Mouse (Mus musculus) MEL (cell line): Measurements from ENCODE around the gene Cfap36. TPM values are rescaled to one million over a fixed set of nuclear protein-coding genes. Genes with fewer than 3 reads are reported as not detected.
A peak's percentile ranks its signal among the peaks of the same experiment; 100 is the strongest.

Experiments used
- DNase-seq: peaks from one replicate; pipeline ENCODE4 v3.0.0; 2011; ENCODE audit warnings: low read depth, low spot score
- H3K27ac ChIP-seq: 2 replicates; pipeline ENCODE4 v1.5.1; 2012; ENCODE audit warnings: low read depth, mild to moderate bottlenecking, control low read depth, low read length, moderate library complexity; ENCODE audit not compliant: control insufficient read depth
- H3K27me3 ChIP-seq, 2 experiments: fragments of 150-350 bp in 1 of 2; sonication (generic) in 1 of 2; 2 replicates each; pipeline ENCODE4 v1.6.1; 2012; ENCODE audit warnings: low read length in 2 of 2, mild to moderate bottlenecking in 2 of 2, improper control_type of control experiment in 1 of 2, moderate library complexity in 1 of 2; ENCODE audit not compliant: insufficient read depth in 2 of 2, control insufficient read depth in 1 of 2
- H3K36me3 ChIP-seq, 2 experiments: 2 replicates each; pipeline ENCODE4 v1.6.1; 2012 to 2014; ENCODE audit warnings: low read length in 2 of 2, improper control_type of control experiment in 1 of 2, inconsistent platforms in 1 of 2, mild to moderate bottlenecking in 1 of 2; ENCODE audit not compliant: insufficient read depth in 2 of 2, control insufficient read depth in 1 of 2
- H3K4me1 ChIP-seq, 2 experiments: fragments of 150-350 bp in 1 of 2; sonication (generic) in 1 of 2; 2 replicates each; pipeline ENCODE4 v1.6.1; 2012; ENCODE audit warnings: low read length in 2 of 2, improper control_type of control experiment in 1 of 2, mild to moderate bottlenecking in 1 of 2; ENCODE audit not compliant: insufficient read depth in 2 of 2, control insufficient read depth in 1 of 2
- H3K4me3 ChIP-seq, 2 experiments: fragments of 150-350 bp in 1 of 2; sonication (generic) in 1 of 2; 2 replicates each; pipeline ENCODE4 v1.5.1; 2012; ENCODE audit warnings: low read depth in 2 of 2, low read length in 2 of 2, mild to moderate bottlenecking in 2 of 2, moderate library complexity in 2 of 2, control low read depth in 1 of 2, improper control_type of control experiment in 1 of 2; ENCODE audit not compliant: control insufficient read depth in 1 of 2, insufficient read depth in 1 of 2
- H3K79me2 ChIP-seq: 2 replicates; pipeline ENCODE4 v1.6.1; 2012; ENCODE audit warnings: mild to moderate bottlenecking, low read length, moderate library complexity; ENCODE audit not compliant: control insufficient read depth, poor library complexity, insufficient read depth
- H3K9ac ChIP-seq: 2 replicates; pipeline ENCODE4 v1.6.1; 2012; ENCODE audit warnings: low read depth, mild to moderate bottlenecking, control low read depth, low read length, moderate library complexity; ENCODE audit not compliant: control insufficient read depth, poor library complexity, severe bottlenecking
- H3K9me3 ChIP-seq: fragments of 150-350 bp; sonication (generic); replicated peaks from 2 replicates; pipeline ENCODE4 v1.6.1; 2012; ENCODE audit warnings: mild to moderate bottlenecking, low read length, improper control_type of control experiment, moderate library complexity; ENCODE audit not compliant: insufficient read depth
- CHD2 ChIP-seq: IDR thresholded peaks from 2 replicates; pipeline ENCODE4 v1.6.1; 2011; ENCODE audit warnings: low read length, improper control_type of control experiment
- ELF1 ChIP-seq: IDR thresholded peaks from 2 replicates; pipeline ENCODE4 v1.6.1; 2014; ENCODE audit warnings: low read depth, mild to moderate bottlenecking, inconsistent platforms, low read length, improper control_type of control experiment, moderate library complexity
- EP300 ChIP-seq, 2 experiments: IDR thresholded peaks; 2 replicates each; pipeline ENCODE4 v1.6.1; 2011; ENCODE audit warnings: improper control_type of control experiment in 2 of 2, low read length in 2 of 2, low read depth in 1 of 2, mild to moderate bottlenecking in 1 of 2
- GABPA ChIP-seq: IDR thresholded peaks from 2 replicates; pipeline ENCODE4 v1.6.1; 2012; ENCODE audit warnings: low read depth, mild to moderate bottlenecking, inconsistent platforms, low read length, improper control_type of control experiment, moderate library complexity
- HCFC1 ChIP-seq: IDR thresholded peaks from 2 replicates; pipeline ENCODE4 v1.6.1; 2012; ENCODE audit warnings: low read depth, mild to moderate bottlenecking, inconsistent platforms, low read length, improper control_type of control experiment, moderate library complexity
- JUND ChIP-seq: IDR thresholded peaks from 2 replicates; pipeline ENCODE4 v1.6.1; 2011; ENCODE audit warnings: low read depth, mild to moderate bottlenecking, improper control_type of control experiment, low read length
- KAT2A ChIP-seq: conservative IDR thresholded peaks from 2 replicates; pipeline ENCODE4 v1.6.1; 2012; ENCODE audit warnings: low read depth, low read length, improper control_type of control experiment, inconsistent platforms
- NELFE ChIP-seq: IDR thresholded peaks from 2 replicates; pipeline ENCODE4 v1.6.1; 2011; ENCODE audit warnings: low read depth, low read length, improper control_type of control experiment
- POLR2AphosphoS2 ChIP-seq: IDR thresholded peaks from 2 replicates; pipeline ENCODE4 v1.6.1; 2011; ENCODE audit warnings: low read length, improper control_type of control experiment
- POLR2AphosphoS5 ChIP-seq: IDR thresholded peaks from 2 replicates; pipeline ENCODE4 v1.6.1; 2012; ENCODE audit warnings: low read depth, borderline replicate concordance, mild to moderate bottlenecking, inconsistent platforms, low read length, moderate library complexity, mixed read lengths
- RCOR1 ChIP-seq: IDR thresholded peaks from 2 replicates; pipeline ENCODE4 v1.6.1; 2012; ENCODE audit warnings: low read depth, mild to moderate bottlenecking, inconsistent platforms, low read length, improper control_type of control experiment
- SIN3A ChIP-seq: IDR thresholded peaks from 2 replicates; pipeline ENCODE4 v1.6.1; 2012; ENCODE audit warnings: low read length, improper control_type of control experiment, inconsistent platforms
- SMC3 ChIP-seq: IDR thresholded peaks from 2 replicates; pipeline ENCODE4 v1.6.1; 2011; ENCODE audit warnings: low read depth, low read length, improper control_type of control experiment
- TCF12 ChIP-seq: IDR thresholded peaks from 2 replicates; pipeline ENCODE4 v1.6.1; 2014; ENCODE audit warnings: low read depth, mild to moderate bottlenecking, inconsistent platforms, low read length, improper control_type of control experiment, moderate library complexity
- UBTF ChIP-seq: IDR thresholded peaks from 2 replicates; pipeline ENCODE4 v1.6.1; 2012; ENCODE audit warnings: low read depth, mild to moderate bottlenecking, inconsistent platforms, low read length, improper control_type of control experiment, moderate library complexity, borderline replicate concordance; ENCODE audit not compliant: insufficient read depth
- ZMIZ1 ChIP-seq: IDR thresholded peaks from 2 replicates; pipeline ENCODE4 v1.6.1; 2012; ENCODE audit warnings: low read depth, mild to moderate bottlenecking, inconsistent platforms, low read length, improper control_type of control experiment, moderate library complexity
- polyA plus RNA-seq, 2 experiments: library from polyadenylated mRNA; stranded (reverse) in 1 of 2; unstranded in 1 of 2; fragments of >175 nt in 1 of 2; fragments of >200 nt in 1 of 2; gene quantifications; 2 replicates each; pipeline versions ENCODE4 v1.2.1 to v1.2.4; 2012; ENCODE audit warnings: low replicate concordance in 2 of 2, low read depth in 1 of 2; ENCODE audit not compliant: insufficient read length in 2 of 2, insufficient read depth in 1 of 2, missing spikeins in 1 of 2
- total RNA-seq: library from RNA; depleted of rRNA; stranded (reverse); fragments of 300-350 nt; gene quantifications from 2 replicates; pipeline ENCODE4 v1.2.3, GENCODE M21; 2012

The Cfap36 gene
- total and polyA plus RNA-seq, 3 experiments: 17.8 to 18.8 TPM; not detected in 1

GRCm38 (mm10) chr11:29233569-29233968 is 13.6 kb downstream of the Cfap36 start:
- H3K9ac ChIP-seq: no peak overlapping the region
- H3K9me3 ChIP-seq: no peaks in the 10 kb centered on the region
- peaks cover 0 to 2% of the 10 kb centered on the region in 2 experiments; a peak in 2 of 4 replicates for H3K4me1 ChIP-seq
- H3K27me3 ChIP-seq: no peaks in the 10 kb centered on the region
- H3K27ac ChIP-seq: no peak overlapping the region
- no peak overlapping the region for H3K4me3 ChIP-seq
- TF ChIP-seq TCF12: no peak
- TF ChIP-seq JUND: no peak
- TF ChIP-seq NELFE: no peak
- no peak for TF ChIP-seq ELF1
- no peak for DNase-seq
- peaks cover 4 to 18% of the 10 kb centered on the region in 2 experiments for H3K36me3 ChIP-seq
- H3K79me2 ChIP-seq: no peaks in the 10 kb centered on the region

DNA sequence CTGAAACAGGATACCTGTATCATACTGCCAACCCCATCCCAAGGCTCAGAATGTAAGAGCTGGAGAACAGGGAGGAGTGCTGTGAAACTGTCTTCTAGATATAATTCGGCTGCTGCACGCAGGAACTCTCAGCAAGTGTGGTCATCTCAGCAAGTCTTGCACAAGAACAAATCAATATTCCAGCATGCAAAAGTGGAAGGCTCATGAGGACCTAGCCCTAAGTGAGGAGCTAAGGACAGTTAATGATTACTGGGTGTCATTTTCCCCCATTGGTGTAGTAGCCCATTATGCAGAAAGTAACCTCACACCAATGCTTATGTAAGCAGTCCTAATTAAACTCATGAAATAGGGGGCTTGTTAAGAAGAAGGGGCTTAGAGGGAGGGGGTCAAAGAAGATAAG is 18.3 kb downstream of the Cfap36 start:
- no peaks in the 10 kb centered on the region for H3K4me1 ChIP-seq
- no peaks in the 10 kb centered on the region for H3K79me2 ChIP-seq
- DNase-seq: no peak
- H3K4me3 ChIP-seq: no peak overlapping the region
- H3K36me3 ChIP-seq: peaks cover 0 to 42% of the 10 kb centered on the region in 2 experiments; a peak in 3 of 4 replicates
- H3K9me3 ChIP-seq: no peaks in the 10 kb centered on the region
- H3K27me3 ChIP-seq: no peaks in the 10 kb centered on the region
- no peak overlapping the region for H3K27ac ChIP-seq
- TF ChIP-seq SMC3 (no peak), POLR2AphosphoS2 (no peak), RCOR1 (no peak), SIN3A (no peak), GABPA (no peak), ZMIZ1 (0 out of 2 replicates have a peak, but pooled peaks have one; percentile 9), CHD2 (no peak), HCFC1 (no peak)
- H3K9ac ChIP-seq: no peak overlapping the region

GRCm38 (mm10) chr11:29224754-29225153 is 22.5 kb downstream of the Cfap36 start:
- peaks cover 0 to 5% of the 10 kb centered on the region in 2 experiments; a peak in 2 of 4 replicates for H3K4me1 ChIP-seq
- H3K36me3 ChIP-seq: peaks cover 10 to 67% of the 10 kb centered on the region in 2 experiments
- no peak overlapping the region for H3K9ac ChIP-seq
- no peaks in the 10 kb centered on the region for H3K9me3 ChIP-seq
- no peak for DNase-seq
- H3K27me3 ChIP-seq: no peaks in the 10 kb centered on the region
- H3K4me3 ChIP-seq: no peak overlapping the region
- no peak overlapping the region for H3K27ac ChIP-seq
- TF ChIP-seq POLR2AphosphoS5 (no peak), EP300 (IDR thresholded peaks at IDR 0.05; ENCODE audit: low read depth in 1 of 2, low read length in 2 of 2) (no peak), KAT2A (no peak), UBTF (no peak)
- no peaks in the 10 kb centered on the region for H3K79me2 ChIP-seq
